Mouse (Mus musculus): Measurements from ENCODE around the gene Exoc2.

GRCm38 (mm10) chr13:30952044-30952443 is 21.8 kb downstream of the Exoc2 start:
- TF ChIP-seq ZNF384 (IDR thresholded peaks at IDR 0.05; ENCODE audit: low read depth, low read length): no peak
- no peak for TF ChIP-seq HCFC1 (IDR thresholded peaks at IDR 0.05; ENCODE audit: borderline replicate concordance, insufficient read depth, low read length)

Data from ES-E14 (cell line).